Mouse (Mus musculus) thymus, adult 2 months (tissue): Measurements from ENCODE around the gene Ugt1a6a. TPM values are rescaled to one million over a fixed set of nuclear protein-coding genes. Genes with fewer than 3 reads are reported as not detected.
"Not testable (repeated sequence)": the region's sequence is repeated elsewhere in the genome, so short reads cannot be mapped to it uniquely, and the experiment has no call there.

ENCODE experiments used
- DNase-seq: peaks from one replicate; pipeline ENCODE4 v3.0.0; 2021
- H3K27ac ChIP-seq: fragments of 200-500 bp; 2 replicates; pipeline ENCODE4 v1.5.1; 2012; ENCODE audit warnings: low read length, control low read depth; ENCODE audit not compliant: control insufficient read depth, insufficient read depth
- H3K27me3 ChIP-seq: fragments of 200-500 bp; 2 replicates; pipeline ENCODE4 v1.6.1; 2012; ENCODE audit warnings: mild to moderate bottlenecking, low read length, moderate library complexity, mixed read lengths; ENCODE audit not compliant: control insufficient read depth, insufficient read depth
- H3K36me3 ChIP-seq: fragments of 200-500 bp; 2 replicates; pipeline ENCODE4 v1.6.1; 2012; ENCODE audit warnings: mild to moderate bottlenecking, low read length, moderate library complexity; ENCODE audit not compliant: control insufficient read depth, insufficient read depth
- H3K4me1 ChIP-seq: fragments of 200-500 bp; replicated peaks from 2 replicates; pipeline ENCODE4 v1.6.1; 2012; ENCODE audit warnings: low read length; ENCODE audit not compliant: control insufficient read depth, insufficient read depth
- H3K4me3 ChIP-seq: fragments of 200-500 bp; 2 replicates; pipeline ENCODE4 v1.5.1; 2012; ENCODE audit warnings: mild to moderate bottlenecking, low read length, control low read depth, moderate library complexity; ENCODE audit not compliant: control insufficient read depth, insufficient read depth
- CTCF ChIP-seq: fragments of 200-500 bp; IDR thresholded peaks from 2 replicates; pipeline ENCODE4 v1.5.1; 2012; ENCODE audit warnings: mild to moderate bottlenecking, control low read depth, low read length, moderate library complexity, borderline replicate concordance; ENCODE audit not compliant: control insufficient read depth, poor library complexity, insufficient read depth; ENCODE audit errors: extremely low read depth
- POLR2A ChIP-seq: fragments of 200-500 bp; IDR thresholded peaks from 2 replicates; pipeline ENCODE4 v1.6.1; 2012; ENCODE audit warnings: mild to moderate bottlenecking, low read length, control low read depth, moderate library complexity; ENCODE audit not compliant: control insufficient read depth, poor library complexity, insufficient read depth; ENCODE audit errors: extremely low read depth
- WGBS: fragments of 180-500 bp; shearing (Covaris S2); methylation state at CpG from one replicate; pipeline ENCODE4 v1.1.7; 2018; 5-methylcytosine and 5-hydroxymethylcytosine counted together
- polyA plus RNA-seq: library from polyadenylated mRNA; depleted of rRNA; stranded (reverse); fragments of >200 nt; gene quantifications from 2 replicates; pipeline ENCODE4 v1.2.3, GENCODE M21; 2012; rRNA removed

Gene Ugt1a6a
- polyA plus RNA-seq = 3.0 and 3.8 TPM in 2 replicates

- DNase-seq, H3K4me1 ChIP-seq, H3K27me3 ChIP-seq, H3K4me3 ChIP-seq, H3K36me3 ChIP-seq, H3K27ac ChIP-seq: not testable (repeated sequence)
- 38% methylated on average over 5 of the region's 5 CpGs for WGBS
Observed at GRCm38 (mm10) chr1:88134457-88135011, at the start of gene Ugt1a6a. Gene Ugt1a6a, plus strand, starts transcription at chr1:88134809.

DNA sequence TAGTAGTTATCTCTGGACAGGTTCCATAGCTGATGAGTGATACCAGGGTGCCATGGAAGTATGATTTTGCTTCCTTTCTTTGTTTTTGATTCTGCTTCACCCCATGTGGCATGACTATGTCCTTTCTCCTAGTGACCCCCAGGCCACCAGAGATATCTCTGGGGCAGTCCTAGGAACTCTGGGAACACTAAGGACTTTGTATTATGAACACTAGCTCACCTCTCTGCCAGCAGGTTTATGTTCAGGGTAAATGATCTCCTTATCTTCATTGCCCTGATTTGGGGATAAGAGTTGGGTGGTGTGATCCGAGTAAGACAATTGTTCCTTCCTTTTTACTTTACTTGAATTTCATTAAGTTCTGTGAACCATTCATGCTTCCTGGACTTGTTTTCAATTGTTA lies 48.5 kb upstream of the Ugt1a6a start:
- H3K27me3 ChIP-seq = no peaks in the 10 kb centered on the region
- H3K4me3 ChIP-seq = no peak overlapping the region
- no peaks in the 10 kb centered on the region for H3K36me3 ChIP-seq
- H3K27ac ChIP-seq = no peak overlapping the region
- WGBS = 89% methylated on average over 1 of the region's 1 CpGs
- TF ChIP-seq POLR2A (no peak), CTCF (no peak)
- DNase-seq = no peak
- no peaks in the 10 kb centered on the region for H3K4me1 ChIP-seq

GRCm38 (mm10) chr1:88087513-88087912 lies 47.1 kb upstream of the Ugt1a6a start, which contains the start of gene Ugt1a8:
Gene Ugt1a8, plus strand, starts transcription at chr1:88087813.
- 85% methylated on average over 3 of the region's 3 CpGs for WGBS
- TF ChIP-seq CTCF (no peak), POLR2A (no peak)
- Histone ChIP-seq H3K4me3 (no peak within 1 kb of the TSS), H3K4me1 (no peaks in the 10 kb centered on the region), H3K36me3 (no peaks in the 10 kb centered on the region), H3K27ac (no peak within 1 kb of the TSS), H3K27me3 (no peaks in the 10 kb centered on the region)
- DNase-seq = no peak

DNA sequence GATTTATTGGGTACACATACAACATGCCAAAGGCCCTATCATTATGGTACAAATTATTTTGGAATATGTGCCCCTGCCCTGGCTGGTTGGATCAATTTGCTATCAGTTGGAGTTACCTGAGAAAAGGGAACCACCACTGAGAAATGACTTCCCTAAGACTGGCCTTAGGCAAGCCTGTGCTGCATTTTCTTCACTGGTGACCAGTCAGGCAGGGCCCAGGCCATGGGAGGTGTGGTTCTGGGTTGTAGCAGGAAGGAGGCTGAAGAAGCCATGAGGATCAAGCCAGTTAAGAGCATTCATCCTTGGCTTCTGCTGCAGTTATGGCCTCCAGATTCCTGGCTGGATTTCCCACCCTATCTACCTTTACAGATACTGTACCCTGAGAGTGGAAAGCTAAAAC lies 42.3 kb upstream of the Ugt1a6a start:
- no peak overlapping the region for H3K27ac ChIP-seq
- H3K4me3 ChIP-seq = no peak overlapping the region
- no peaks in the 10 kb centered on the region for H3K36me3 ChIP-seq
- TF ChIP-seq CTCF (no peak), POLR2A (no peak)
- no peaks in the 10 kb centered on the region for H3K27me3 ChIP-seq
- DNase-seq = no peak
- peaks cover 3% of the 10 kb centered on the region; the same call in 1 of the 2 replicates for H3K4me1 ChIP-seq

DNA sequence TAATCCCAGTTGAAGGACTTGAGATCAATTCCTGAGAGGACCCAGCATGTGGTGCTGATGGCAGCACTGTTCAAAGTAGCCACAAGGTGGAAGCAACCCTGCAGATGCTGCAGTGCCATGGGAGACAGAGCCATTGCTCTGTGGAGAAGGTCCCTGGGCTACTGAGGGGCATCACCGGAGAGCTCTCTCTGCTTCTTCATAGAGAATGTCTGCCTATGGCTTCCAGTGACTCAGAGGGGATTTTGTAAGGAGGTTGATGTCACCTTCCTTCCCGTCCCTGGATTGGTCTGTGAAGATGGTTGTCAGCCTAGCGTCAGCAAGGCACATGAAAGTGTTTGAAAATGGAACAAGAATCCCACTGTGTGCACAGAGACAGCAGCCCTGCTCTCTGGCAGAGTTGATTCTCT lies 40.3 kb upstream of the Ugt1a6a start:
- WGBS = 25% methylated on average over 3 of the region's 3 CpGs
- not testable (repeated sequence) for DNase-seq, H3K4me1 ChIP-seq, H3K36me3 ChIP-seq, H3K4me3 ChIP-seq, H3K27me3 ChIP-seq, H3K27ac ChIP-seq

- H3K27ac ChIP-seq = no peak within 1 kb of the TSS
- TF ChIP-seq POLR2A = no peak
- TF ChIP-seq CTCF = no peak
- WGBS = 11% methylated on average over 10 of the region's 10 CpGs
- DNase-seq = no peak
- H3K4me3 ChIP-seq = 0 out of 2 replicates have a peak within 1 kb of the TSS, but pooled peaks have one; percentile 17
- H3K36me3 ChIP-seq = no peaks in the 10 kb centered on the region
- H3K4me1 ChIP-seq = peaks cover 3% of the 10 kb centered on the region; the same call in 1 of the 2 replicates
- no peaks in the 10 kb centered on the region for H3K27me3 ChIP-seq
Observed at GRCm38 (mm10) chr1:88094941-88095492, 39.6 kb upstream of the Ugt1a6a start, which contains the start of gene Ugt1a7c. Gene Ugt1a7c, plus strand, starts transcription at chr1:88095062.

GRCm38 (mm10) chr1:88098546-88098945 lies 36.1 kb upstream of the Ugt1a6a start:
- H3K27me3 ChIP-seq, H3K27ac ChIP-seq, DNase-seq, H3K4me1 ChIP-seq, H3K4me3 ChIP-seq, H3K36me3 ChIP-seq: not testable (repeated sequence)
- WGBS = 93% methylated on average over 3 of the region's 3 CpGs

DNA sequence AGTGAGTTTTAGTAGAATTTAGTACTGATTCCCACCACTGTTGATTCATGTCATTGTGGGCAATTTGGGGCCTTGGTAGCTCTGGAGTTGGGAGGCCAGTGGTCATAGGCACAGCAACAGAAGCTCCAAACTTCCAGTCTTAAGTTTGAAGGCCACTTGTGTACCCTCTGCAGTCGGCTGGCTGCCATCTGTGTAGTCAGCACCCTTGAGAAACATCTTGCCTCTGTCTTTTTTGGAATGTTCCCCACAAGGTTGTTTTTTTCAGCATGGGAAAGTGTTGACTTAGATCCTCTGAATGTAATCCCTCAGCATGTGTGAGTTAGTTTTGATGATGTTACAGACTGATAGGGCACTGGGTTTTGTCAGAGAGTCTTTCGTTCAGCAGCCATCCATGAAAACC lies 34.9 kb upstream of the Ugt1a6a start:
- H3K27me3 ChIP-seq, DNase-seq, H3K27ac ChIP-seq, H3K4me3 ChIP-seq, H3K36me3 ChIP-seq, H3K4me1 ChIP-seq: not testable (repeated sequence)
- WGBS = 87% methylated on average over 2 of the region's 2 CpGs

DNA sequence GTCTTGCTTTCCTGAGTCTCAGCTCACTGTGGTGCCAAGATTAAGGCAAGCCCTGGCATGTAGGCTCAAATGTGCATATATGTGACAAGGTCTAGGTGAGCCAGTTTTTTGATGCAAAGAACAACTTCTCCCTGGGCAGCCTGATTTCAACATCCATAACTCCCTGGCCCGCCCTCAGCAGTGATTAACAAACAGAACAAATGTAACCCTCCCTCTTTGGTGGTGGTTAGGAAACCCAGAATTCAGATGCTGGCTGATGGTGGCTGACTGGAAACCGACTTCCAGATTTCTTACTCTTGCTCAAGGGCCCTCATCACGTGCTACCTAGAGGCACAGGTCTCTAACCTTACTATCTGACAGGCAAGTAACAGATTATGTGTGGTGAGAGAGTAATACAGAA lies 31.6 kb upstream of the Ugt1a6a start, which contains the start of gene Ugt1a6b:
Gene Ugt1a6b, plus strand, starts transcription at position 234 of the 400 bp plus-strand sequence.
- not testable (repeated sequence) for H3K4me1 ChIP-seq, DNase-seq, H3K27ac ChIP-seq, H3K27me3 ChIP-seq, H3K4me3 ChIP-seq, H3K36me3 ChIP-seq
- WGBS = 43% methylated on average over 3 of the region's 3 CpGs
